Mouse (Mus musculus) midbrain, embryonic 14.5 days (tissue): Measurements from ENCODE around the gene Plaur. TPM values are rescaled to one million over a fixed set of nuclear protein-coding genes. Genes with fewer than 3 reads are reported as not detected.

ENCODE experiments used
- ATAC-seq: fragments of 200-750 bp; cut with Nextera tagmentation; 2 replicates; pipeline ENCODE4 v1.8.0; 2017; ENCODE audit warnings: moderate number of reproducible peaks, moderate library complexity; ENCODE audit not compliant: low FRiP score, low TSS enrichment
- DNase-seq: peaks from one replicate; pipeline ENCODE4 v3.0.0-alpha.2; 2015
- H3K27ac ChIP-seq: fragments of 300-500 bp; sonication (generic); replicated peaks from 2 replicates; pipeline ENCODE4 v1.5.1; 2014; ENCODE audit warnings: mild to moderate bottlenecking, low read depth, low read length, moderate library complexity
- H3K27me3 ChIP-seq: fragments of 300-500 bp; sonication (generic); 2 replicates; pipeline ENCODE4 v1.6.1; 2014; ENCODE audit warnings: low read length, control low read depth, mixed read lengths; ENCODE audit not compliant: control insufficient read depth, insufficient read depth
- H3K36me3 ChIP-seq: fragments of 300-500 bp; sonication (generic); 2 replicates; pipeline ENCODE4 v1.6.1; 2014; ENCODE audit warnings: low read length, control low read depth; ENCODE audit not compliant: control insufficient read depth, insufficient read depth
- H3K4me1 ChIP-seq: fragments of 300-500 bp; sonication (generic); 2 replicates; pipeline ENCODE4 v1.6.1; 2014; ENCODE audit warnings: mild to moderate bottlenecking, antibody characterized with exemption, low read length, control low read depth; ENCODE audit not compliant: control insufficient read depth, insufficient read depth
- H3K4me2 ChIP-seq: fragments of 300-500 bp; sonication (generic); 2 replicates; pipeline ENCODE4 v1.6.1; 2014; ENCODE audit warnings: mild to moderate bottlenecking, low read length, moderate library complexity
- H3K4me3 ChIP-seq: fragments of 300-500 bp; sonication (generic); replicated peaks from 2 replicates; pipeline ENCODE4 v1.5.1; 2014; ENCODE audit warnings: low read depth, low read length
- H3K9ac ChIP-seq: fragments of 300-500 bp; sonication (generic); replicated peaks from 2 replicates; pipeline ENCODE4 v1.6.1; 2014; ENCODE audit warnings: mild to moderate bottlenecking, low read length, moderate library complexity
- H3K9me3 ChIP-seq: fragments of 300-500 bp; sonication (generic); 2 replicates; pipeline ENCODE4 v1.6.1; 2016; ENCODE audit warnings: low read length, control low read depth, mixed read lengths; ENCODE audit not compliant: control insufficient read depth
- WGBS: fragments of 180-500 bp; shearing (Covaris S2); extraction: QIAGEN DNeasy Blood & Tissue Kit; methylation state at CpG from one replicate; pipeline ENCODE4 v1.1.7; 2014; 5-methylcytosine and 5-hydroxymethylcytosine counted together
- polyA plus RNA-seq: library from polyadenylated mRNA; unstranded; fragments of >200 nt; fragmentation: Nextera tagmentation; extraction: Ambion mirVana; gene quantifications from 2 replicates; pipeline ENCODE4 v1.2.1, GENCODE M21; 2014

Gene Plaur
- polyA plus RNA-seq, 1 experiment from 2014 or later, result 2.6 TPM

DNA sequence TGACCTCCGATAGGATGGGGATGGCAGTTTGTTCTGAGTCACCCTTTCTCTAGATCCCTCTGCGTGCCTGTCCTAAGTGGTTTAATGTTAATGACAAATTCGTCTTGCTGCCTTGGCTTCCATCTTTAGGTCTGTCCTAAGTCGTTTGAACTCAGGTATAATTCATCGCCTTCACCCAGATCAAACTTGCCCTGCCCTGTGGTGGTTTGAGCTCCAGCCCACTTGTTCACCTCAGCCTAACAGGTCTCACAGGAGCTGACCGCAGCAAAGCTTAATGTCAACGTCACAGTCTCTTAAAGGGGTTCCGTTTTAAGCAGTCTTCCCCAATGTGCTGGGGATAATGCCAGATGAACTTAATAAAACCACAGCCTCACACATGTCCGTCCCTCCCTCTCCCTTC, 36.4 kb upstream of the Plaur start:
- DNase-seq, result no peak
- H3K27me3 ChIP-seq, result no peaks in the 10 kb centered on the region
- no peak overlapping the region for H3K27ac ChIP-seq
- no peak for ATAC-seq
- no peak overlapping the region for H3K4me2 ChIP-seq
- H3K36me3 ChIP-seq, result peaks cover 21% of the 10 kb centered on the region
- WGBS, result 86% methylated on average over 9 of the region's 9 CpGs
- H3K4me3 ChIP-seq, result no peak overlapping the region
- H3K9ac ChIP-seq, result no peak overlapping the region
- no peaks in the 10 kb centered on the region for H3K9me3 ChIP-seq
- peaks cover 4% of the 10 kb centered on the region; the same call in 1 of the 2 replicates for H3K4me1 ChIP-seq

DNA sequence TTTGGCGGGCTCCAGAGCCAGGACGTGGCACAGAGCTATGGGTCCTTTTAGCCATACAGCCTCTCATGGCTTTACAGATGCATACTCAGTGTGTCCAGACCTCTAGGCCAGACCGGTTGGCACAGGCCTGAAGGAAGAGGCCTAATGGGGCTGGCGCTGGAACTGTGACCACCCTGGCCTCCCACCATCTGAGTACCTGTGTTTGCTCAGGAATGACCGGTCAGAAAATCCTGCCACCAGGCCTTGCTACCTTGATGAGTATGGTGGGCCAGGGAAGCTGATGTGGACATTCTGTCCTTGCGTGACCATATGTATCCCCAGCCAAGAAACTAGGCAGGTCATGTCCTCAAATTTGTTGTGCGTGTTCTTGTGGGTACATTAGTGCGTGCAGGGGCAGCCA, 35.1 kb upstream of the Plaur start:
- no peak for ATAC-seq
- Histone ChIP-seq H3K9me3 (no peaks in the 10 kb centered on the region), H3K27ac (no peak overlapping the region), H3K4me3 (no peak overlapping the region), H3K4me1 (no peaks in the 10 kb centered on the region), H3K9ac (no peak overlapping the region), H3K36me3 (peaks cover 12% of the 10 kb centered on the region), H3K27me3 (no peaks in the 10 kb centered on the region), H3K4me2 (no peak overlapping the region)
- DNase-seq, result no peak
- 93% methylated on average over 8 of the region's 8 CpGs for WGBS

DNA sequence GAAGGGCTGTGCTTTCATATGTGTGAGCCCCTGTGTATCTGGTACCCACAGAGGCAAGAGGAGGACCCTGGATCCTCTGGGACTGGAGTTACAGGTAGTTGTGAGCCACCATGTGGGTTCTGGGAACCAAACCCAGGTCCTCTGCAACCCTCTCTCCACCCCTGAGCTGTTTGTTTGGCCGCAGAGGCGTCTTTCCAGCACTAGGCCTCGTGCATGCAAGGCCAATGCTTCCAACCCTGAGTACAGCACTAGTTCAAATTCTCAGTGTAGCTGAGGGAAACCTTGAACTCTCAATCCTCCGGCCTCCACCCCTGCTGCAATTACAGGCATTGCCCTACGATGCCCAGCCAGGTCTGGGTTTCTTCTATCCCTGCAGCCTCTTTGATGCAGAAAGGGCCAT, 33.6 kb upstream of the Plaur start:
- WGBS, result 85% methylated on average over 5 of the region's 5 CpGs
- Histone ChIP-seq H3K4me3 (no peak overlapping the region), H3K27ac (no peak overlapping the region), H3K36me3 (peaks cover 2% of the 10 kb centered on the region; the same call in 1 of the 2 replicates), H3K27me3 (no peaks in the 10 kb centered on the region), H3K4me1 (no peaks in the 10 kb centered on the region), H3K4me2 (no peak overlapping the region), H3K9ac (no peak overlapping the region), H3K9me3 (no peaks in the 10 kb centered on the region)
- DNase-seq (no peak), ATAC-seq (no peak)

DNA sequence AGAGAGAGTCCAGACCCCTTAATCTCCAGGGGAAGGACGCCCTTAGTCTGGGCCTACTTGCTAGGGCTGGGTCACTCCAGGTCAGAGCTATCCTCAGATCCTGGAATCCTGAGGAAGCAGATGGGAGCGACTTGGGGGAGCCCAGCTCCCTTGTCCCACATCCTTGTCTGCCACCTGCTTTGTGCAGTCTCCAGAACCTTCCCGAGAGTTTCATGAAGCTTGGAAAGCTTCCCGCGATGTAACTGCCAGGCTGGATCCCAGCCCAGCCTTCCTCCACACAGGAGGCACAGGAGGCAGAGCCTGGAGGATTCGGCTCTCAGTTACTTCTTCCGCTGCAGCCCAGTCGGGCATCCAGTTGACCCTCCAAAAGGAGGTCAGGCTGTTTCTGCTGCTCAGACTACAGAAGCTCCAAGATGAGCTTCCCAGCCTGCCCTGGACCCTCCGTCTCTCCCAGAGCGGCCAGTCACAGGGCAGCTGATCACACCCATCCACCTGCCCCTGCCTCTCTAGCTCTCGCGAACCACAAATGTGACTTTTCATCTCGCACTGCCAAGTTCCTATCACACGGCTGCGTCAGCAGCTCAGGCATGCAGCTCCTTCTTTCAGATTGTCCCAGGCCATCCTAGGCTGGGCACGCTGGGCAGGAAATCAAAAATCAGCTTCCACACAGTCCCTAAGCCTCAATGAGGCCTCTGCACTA, 32.7 kb upstream of the Plaur start:
- Histone ChIP-seq H3K27me3 (no peaks in the 10 kb centered on the region), H3K9me3 (no peaks in the 10 kb centered on the region), H3K4me2 (no peak overlapping the region), H3K4me1 (no peaks in the 10 kb centered on the region), H3K36me3 (no peaks in the 10 kb centered on the region), H3K27ac (no peak overlapping the region), H3K4me3 (no peak overlapping the region), H3K9ac (no peak overlapping the region)
- no peak for ATAC-seq
- DNase-seq, result peak; percentile 18
- WGBS, result 73% methylated on average over 16 of the region's 16 CpGs

DNA sequence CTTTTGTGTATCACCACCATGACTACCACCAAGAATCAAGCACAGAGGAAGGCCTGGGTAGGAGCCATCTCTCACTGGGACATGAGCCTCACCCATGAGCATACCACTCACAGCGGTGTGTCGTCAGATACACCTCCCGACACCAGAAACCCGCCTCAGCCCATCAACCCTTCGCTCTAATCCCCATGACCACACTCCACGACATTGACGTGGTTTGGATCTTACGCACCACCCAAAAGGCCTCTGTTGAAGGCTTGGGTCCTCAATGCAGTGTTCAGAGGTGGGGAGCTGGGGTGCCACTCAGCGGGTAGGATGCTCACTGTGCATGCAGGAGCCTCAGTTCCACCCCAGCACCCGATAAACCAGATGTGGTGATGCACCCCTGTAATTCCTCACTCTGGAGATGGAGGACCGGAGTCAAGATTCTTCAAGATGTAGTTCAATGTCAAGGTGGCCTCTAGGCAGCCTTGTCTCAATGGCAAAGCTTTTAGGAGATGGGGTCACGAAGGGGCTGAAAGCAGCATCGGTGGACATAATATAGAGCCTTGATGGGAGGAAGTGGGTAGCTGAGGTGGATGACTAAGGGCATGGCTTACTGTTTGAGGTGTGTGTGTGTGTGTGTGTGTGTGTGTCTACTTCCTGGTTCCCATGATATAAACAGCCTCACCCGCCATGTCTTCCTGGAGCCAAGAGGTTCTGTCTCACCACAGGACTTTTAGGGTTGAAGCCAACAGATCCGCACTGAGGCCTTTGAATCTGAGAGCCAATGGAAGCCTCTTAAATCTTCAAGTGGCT, 31.5 kb upstream of the Plaur start:
- 94% methylated on average over 15 of the region's 15 CpGs for WGBS
- H3K4me2 ChIP-seq, result no peak overlapping the region
- no peaks in the 10 kb centered on the region for H3K27me3 ChIP-seq
- ATAC-seq (no peak), DNase-seq (no peak)
- no peak overlapping the region for H3K9ac ChIP-seq
- no peak overlapping the region for H3K27ac ChIP-seq
- no peaks in the 10 kb centered on the region for H3K36me3 ChIP-seq
- no peaks in the 10 kb centered on the region for H3K9me3 ChIP-seq
- no peaks in the 10 kb centered on the region for H3K4me1 ChIP-seq
- no peak overlapping the region for H3K4me3 ChIP-seq

DNA sequence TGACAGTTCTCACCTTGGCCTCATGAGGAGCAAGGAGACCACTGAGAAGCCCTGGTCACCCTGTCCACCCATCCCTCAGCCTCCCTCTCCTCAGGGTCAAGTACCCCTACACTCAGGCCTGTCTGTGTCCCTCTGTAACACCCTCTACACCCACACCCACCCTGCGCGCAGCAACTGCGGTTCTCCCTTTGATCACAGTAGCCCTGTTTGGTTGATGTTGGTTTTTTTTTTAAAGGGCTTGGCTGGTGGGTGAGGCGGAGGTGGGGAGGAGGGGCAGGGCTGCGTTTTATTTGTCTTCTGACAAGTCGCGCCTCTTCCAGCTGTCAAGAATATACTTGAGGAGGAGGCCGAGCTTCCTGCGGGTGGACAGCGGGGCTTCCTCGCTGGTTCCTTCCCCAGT, 30.6 kb upstream of the Plaur start:
- Histone ChIP-seq H3K4me2 (no peak overlapping the region), H3K4me1 (no peaks in the 10 kb centered on the region), H3K36me3 (no peaks in the 10 kb centered on the region), H3K27me3 (no peaks in the 10 kb centered on the region), H3K4me3 (no peak overlapping the region), H3K27ac (no peak overlapping the region), H3K9ac (no peak overlapping the region), H3K9me3 (no peaks in the 10 kb centered on the region)
- ATAC-seq, result no peak
- 78% methylated on average over 11 of the region's 11 CpGs for WGBS
- no peak for DNase-seq

DNA sequence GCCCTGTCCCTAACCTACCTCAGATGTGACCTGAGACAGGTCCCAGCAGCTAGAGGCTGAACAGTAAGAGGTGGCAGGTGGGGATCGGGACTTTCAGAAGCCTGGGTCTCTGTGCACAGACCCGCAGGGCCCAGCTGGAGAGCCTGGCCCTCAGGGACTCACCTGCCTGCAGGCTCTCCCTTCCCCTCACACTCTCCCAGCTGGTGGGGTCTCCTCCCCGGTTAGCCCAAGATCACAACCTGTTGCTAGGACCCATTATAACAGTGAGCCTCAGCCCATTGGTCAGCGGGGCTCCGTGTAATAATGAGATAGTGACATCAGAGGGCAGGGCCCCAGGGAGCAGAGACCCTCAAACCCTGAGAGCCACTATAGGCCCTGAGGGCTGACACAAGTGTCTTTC, 27.0 kb upstream of the Plaur start:
- no peak for DNase-seq
- no peak for ATAC-seq
- WGBS, result 69% methylated on average over 5 of the region's 5 CpGs

DNA sequence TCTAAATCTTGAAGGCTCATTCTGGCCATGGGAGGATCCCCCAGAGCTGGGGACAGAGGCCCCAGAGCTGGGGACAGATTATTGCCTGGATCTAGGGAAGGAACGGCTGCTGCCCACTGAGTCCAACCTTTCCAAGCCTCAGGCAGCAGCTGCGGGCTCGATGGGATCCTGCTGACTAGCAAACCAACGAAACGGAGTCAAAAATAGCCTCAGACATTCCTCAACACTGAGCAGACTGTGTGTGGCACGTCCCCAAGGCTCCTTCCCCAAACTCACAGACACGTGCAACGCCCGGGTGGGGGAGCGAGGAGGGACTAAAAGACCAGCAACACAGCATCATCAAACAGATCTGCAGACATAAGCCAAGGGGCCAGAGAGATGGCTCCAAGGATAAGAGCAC, 24.3 kb upstream of the Plaur start:
- Histone ChIP-seq H3K9me3 (no peaks in the 10 kb centered on the region), H3K9ac (no peak overlapping the region), H3K4me2 (no peak overlapping the region), H3K27me3 (no peaks in the 10 kb centered on the region), H3K4me1 (no peaks in the 10 kb centered on the region), H3K27ac (no peak overlapping the region), H3K4me3 (no peak overlapping the region), H3K36me3 (no peaks in the 10 kb centered on the region)
- no peak for DNase-seq
- 76% methylated on average over 10 of the region's 10 CpGs for WGBS
- ATAC-seq, result no peak

More for the DNA sequence above, 27.0 kb upstream of the Plaur start:
- no peaks in the 10 kb centered on the region for H3K9me3 ChIP-seq
- no peak overlapping the region for H3K4me3 ChIP-seq
- no peak overlapping the region for H3K27ac ChIP-seq
- H3K9ac ChIP-seq, result no peak overlapping the region
- H3K4me1 ChIP-seq, result no peaks in the 10 kb centered on the region
- H3K36me3 ChIP-seq, result no peaks in the 10 kb centered on the region
- H3K27me3 ChIP-seq, result no peaks in the 10 kb centered on the region
- no peak overlapping the region for H3K4me2 ChIP-seq

DNA sequence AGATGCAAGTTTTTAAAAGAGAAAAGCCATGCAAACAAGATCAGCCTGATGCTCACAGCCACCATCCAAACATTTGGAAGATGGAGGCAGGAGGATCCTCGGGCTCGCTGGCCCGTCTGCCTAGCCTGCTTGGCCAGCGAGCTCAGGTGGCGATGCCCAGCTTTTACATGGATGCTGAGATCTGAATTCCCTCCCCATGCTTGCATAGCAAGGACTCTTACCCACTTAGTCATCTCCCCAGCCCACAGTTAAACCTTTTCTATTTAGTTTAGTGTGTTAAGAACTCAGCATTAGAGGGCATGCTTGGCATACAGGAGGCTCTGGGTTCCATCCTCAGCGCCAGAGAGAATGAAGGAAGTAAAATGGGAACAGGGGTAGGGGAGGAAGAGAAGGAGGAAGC, 23.1 kb upstream of the Plaur start:
- ATAC-seq (no peak), DNase-seq (no peak)
- Histone ChIP-seq H3K27me3 (no peaks in the 10 kb centered on the region), H3K4me1 (no peaks in the 10 kb centered on the region), H3K9ac (no peak overlapping the region), H3K4me2 (no peak overlapping the region), H3K4me3 (no peak overlapping the region), H3K27ac (no peak overlapping the region), H3K36me3 (no peaks in the 10 kb centered on the region), H3K9me3 (no peaks in the 10 kb centered on the region)
- WGBS, result 87% methylated on average over 6 of the region's 6 CpGs
